Mouse (Mus musculus) liver, adult 2 months (tissue): Measurements from ENCODE around the gene Ctnnal1.

Experiments used
- CTCF ChIP-seq: fragments of 200-500 bp; IDR thresholded peaks from 2 replicates; pipeline ENCODE4 v1.5.1; 2011; ENCODE audit warnings: low read depth, low read length, control low read depth
- POLR2A ChIP-seq: fragments of 200-500 bp; IDR thresholded peaks from 2 replicates; pipeline ENCODE4 v1.6.1; 2011; ENCODE audit warnings: low read length, control low read depth; ENCODE audit not compliant: insufficient read depth; ENCODE audit errors: extremely low read depth

DNA sequence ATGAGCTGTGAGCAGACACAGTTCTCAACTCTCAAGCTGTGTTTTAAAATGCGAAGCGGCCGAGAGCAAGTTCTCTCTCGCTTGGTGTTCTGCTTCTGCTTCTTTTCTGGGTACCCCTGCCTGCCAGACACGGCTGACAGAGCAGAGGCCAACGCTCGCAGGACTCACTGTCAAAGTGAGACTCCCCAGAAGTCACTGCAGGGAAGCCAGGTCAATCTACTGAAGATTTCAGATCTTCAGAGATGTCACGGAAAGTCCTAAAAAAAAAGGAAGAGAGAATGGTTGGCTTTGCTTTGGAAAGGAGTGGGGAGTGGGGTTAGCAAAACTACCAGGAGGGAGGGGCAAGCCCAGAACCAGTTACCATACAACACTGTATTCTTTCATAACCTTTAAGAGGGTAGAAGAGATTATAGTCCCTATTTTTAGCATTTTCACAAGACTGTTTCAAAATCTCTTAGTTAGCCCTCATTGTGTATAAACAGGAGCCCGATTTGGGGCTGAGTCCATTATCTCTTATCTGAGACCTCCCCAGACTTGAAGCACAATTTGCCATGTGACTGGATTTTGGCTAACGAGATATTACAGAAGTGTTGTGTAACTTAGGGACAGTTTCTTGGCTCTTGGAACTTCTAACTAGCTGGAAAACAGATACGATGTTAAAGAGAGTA is 15.2 kb upstream of the Ctnnal1 start:
- TF ChIP-seq POLR2A (no peak), CTCF (no peak)
